Mouse (Mus musculus) lung, postnatal 0 days (tissue): ENCODE measurements at regions not wholly inside any gene's neighbourhood (a gene's known extent, or its start where the extent isn't known, plus 50 kb on each side); places are given as distances from the start of the nearest gene placed in this dataset.
A peak's percentile ranks its signal among the peaks of the same experiment; 100 is the strongest.

ENCODE experiments used
- ATAC-seq: fragments of 200-750 bp; cut with Nextera tagmentation; 2 replicates; pipeline ENCODE4 v1.8.0; 2017; ENCODE audit warnings: moderate library complexity
- DNase-seq: peaks from one replicate; pipeline ENCODE4 v3.0.0-alpha.2; 2016; ENCODE audit warnings: low spot score
- H3K27ac ChIP-seq: fragments of 300-500 bp; sonication (generic); 2 replicates; pipeline ENCODE4 v1.5.1; 2014; ENCODE audit warnings: antibody characterized with exemption, mild to moderate bottlenecking, low read length, mixed read lengths
- H3K27me3 ChIP-seq: fragments of 300-500 bp; sonication (generic); replicated peaks from 2 replicates; pipeline ENCODE4 v1.6.1; 2014; ENCODE audit warnings: low read length, mixed read lengths; ENCODE audit not compliant: insufficient read depth
- H3K36me3 ChIP-seq: fragments of 300-500 bp; sonication (generic); 2 replicates; pipeline ENCODE4 v1.6.1; 2014; ENCODE audit warnings: low read length, mixed read lengths; ENCODE audit not compliant: insufficient read depth
- H3K4me1 ChIP-seq: fragments of 300-500 bp; sonication (generic); 2 replicates; pipeline ENCODE4 v1.6.1; 2014; ENCODE audit warnings: antibody characterized with exemption, low read depth, low read length, mixed read lengths; ENCODE audit not compliant: insufficient read depth
- H3K4me2 ChIP-seq: fragments of 300-500 bp; sonication (generic); replicated peaks from 2 replicates; pipeline ENCODE4 v1.6.1; 2014; ENCODE audit warnings: low read depth, mild to moderate bottlenecking, low read length, moderate library complexity, mixed read lengths
- H3K4me3 ChIP-seq: fragments of 300-500 bp; sonication (generic); 2 replicates; pipeline ENCODE4 v1.5.1; 2014; ENCODE audit warnings: low read depth, low read length
- H3K9ac ChIP-seq: fragments of 300-500 bp; sonication (generic); replicated peaks from 2 replicates; pipeline ENCODE4 v1.6.1; 2014; ENCODE audit warnings: low read depth, mild to moderate bottlenecking
- H3K9me3 ChIP-seq: fragments of 300-500 bp; sonication (generic); 2 replicates; pipeline ENCODE4 v1.6.1; 2016; ENCODE audit warnings: low read length, mixed read lengths
- CTCF ChIP-seq: IDR thresholded peaks from 2 replicates; pipeline ENCODE4 v1.5.1; 2016; ENCODE audit warnings: antibody characterized with exemption, mild to moderate bottlenecking
- EP300 ChIP-seq: IDR thresholded peaks from 2 replicates; pipeline ENCODE4 v1.6.1; 2016; ENCODE audit warnings: antibody characterized with exemption, mild to moderate bottlenecking, control low read depth
- WGBS: fragments of 180-500 bp; shearing (Covaris S2); extraction: QIAGEN DNeasy Blood & Tissue Kit; methylation state at CpG from one replicate; pipeline ENCODE4 v1.1.7; 2014; 5-methylcytosine and 5-hydroxymethylcytosine counted together

DNA sequence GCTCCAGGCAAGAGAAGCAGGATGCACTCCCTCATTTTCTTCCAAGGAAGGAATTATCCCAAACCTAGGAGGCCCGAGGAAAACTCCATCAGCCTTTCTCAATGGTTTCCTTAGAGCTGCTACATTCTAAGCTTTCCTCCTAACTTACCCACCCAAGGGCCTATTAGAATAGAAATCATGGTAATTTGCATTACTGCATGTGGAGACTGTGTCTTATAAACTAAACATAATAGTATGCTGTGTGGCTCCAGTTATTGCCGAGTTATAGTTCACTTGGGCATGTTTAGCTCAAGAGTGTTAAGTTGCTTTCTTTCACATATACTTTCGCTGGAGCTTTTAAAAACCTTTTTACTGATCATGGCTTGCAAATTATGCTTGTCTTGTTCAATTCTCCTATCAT lies 191.5 kb downstream of the Inhba start:
- no peak overlapping the region for H3K4me3 ChIP-seq
- H3K4me2 ChIP-seq: no peak overlapping the region
- H3K9me3 ChIP-seq: no peaks in the 10 kb centered on the region
- no peak overlapping the region for H3K9ac ChIP-seq
- H3K27ac ChIP-seq: no peak overlapping the region
- WGBS: 77% methylated on average over 3 of the region's 3 CpGs
- DNase-seq: no peak
- no peak for ATAC-seq
- H3K4me1 ChIP-seq: no peaks in the 10 kb centered on the region
- TF ChIP-seq EP300 (no peak), CTCF (no peak)
- H3K36me3 ChIP-seq: no peaks in the 10 kb centered on the region
- H3K27me3 ChIP-seq: no peaks in the 10 kb centered on the region

DNA sequence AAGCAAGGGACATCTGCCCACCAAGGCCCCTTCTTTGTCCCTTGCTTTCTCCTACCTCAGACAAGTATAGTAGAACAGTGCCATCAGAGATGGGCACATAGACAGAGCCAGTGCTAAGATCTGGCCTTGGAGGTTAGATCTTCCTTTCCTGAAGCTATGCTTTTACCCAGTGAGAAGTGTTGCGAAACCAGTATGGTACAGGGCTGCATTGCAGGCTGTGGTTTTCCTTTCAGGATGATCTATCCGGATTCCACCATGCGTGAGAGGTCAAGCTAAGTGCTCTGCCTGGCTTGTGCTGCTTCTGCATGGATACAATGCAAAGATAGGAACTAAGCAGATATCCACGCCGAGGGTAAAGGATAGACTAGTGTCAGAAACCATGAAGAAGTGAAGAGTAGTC lies 192.4 kb downstream of the Inhba start:
- Histone ChIP-seq H3K9me3 (no peaks in the 10 kb centered on the region), H3K36me3 (no peaks in the 10 kb centered on the region), H3K27ac (no peak overlapping the region), H3K4me1 (no peaks in the 10 kb centered on the region), H3K4me3 (no peak overlapping the region), H3K27me3 (no peaks in the 10 kb centered on the region), H3K4me2 (no peak overlapping the region), H3K9ac (no peak overlapping the region)
- TF ChIP-seq EP300 (no peak), CTCF (no peak)
- 83% methylated on average over 5 of the region's 5 CpGs for WGBS
- ATAC-seq (no peak), DNase-seq (no peak)

DNA sequence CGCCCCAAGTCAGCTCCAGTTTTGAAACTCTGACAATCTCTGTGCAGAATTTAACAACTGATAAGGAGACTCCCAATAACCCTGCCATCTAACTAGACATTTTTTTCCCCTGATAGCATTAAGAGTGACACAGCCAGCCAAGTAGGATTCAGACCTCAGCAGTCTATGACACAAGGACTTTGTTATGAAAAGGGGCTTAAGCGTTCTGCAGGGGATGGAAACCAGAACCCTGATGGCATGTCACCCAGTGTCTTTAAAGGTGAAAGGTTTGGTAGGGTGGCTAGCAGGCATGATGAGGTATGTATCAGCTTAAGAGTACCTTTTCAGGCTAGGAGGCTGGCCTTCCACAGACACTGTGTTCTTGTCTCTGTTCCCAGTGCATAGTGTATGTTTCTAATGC lies 199.8 kb downstream of the Inhba start:
- H3K27ac ChIP-seq: no peak overlapping the region
- ATAC-seq: no peak
- H3K4me2 ChIP-seq: no peak overlapping the region
- no peaks in the 10 kb centered on the region for H3K9me3 ChIP-seq
- no peak overlapping the region for H3K9ac ChIP-seq
- H3K27me3 ChIP-seq: no peaks in the 10 kb centered on the region
- no peak for DNase-seq
- WGBS: 64% methylated on average over 2 of the region's 2 CpGs
- no peak overlapping the region for H3K4me3 ChIP-seq
- TF ChIP-seq CTCF (no peak), EP300 (no peak)
- no peaks in the 10 kb centered on the region for H3K36me3 ChIP-seq
- no peaks in the 10 kb centered on the region for H3K4me1 ChIP-seq

DNA sequence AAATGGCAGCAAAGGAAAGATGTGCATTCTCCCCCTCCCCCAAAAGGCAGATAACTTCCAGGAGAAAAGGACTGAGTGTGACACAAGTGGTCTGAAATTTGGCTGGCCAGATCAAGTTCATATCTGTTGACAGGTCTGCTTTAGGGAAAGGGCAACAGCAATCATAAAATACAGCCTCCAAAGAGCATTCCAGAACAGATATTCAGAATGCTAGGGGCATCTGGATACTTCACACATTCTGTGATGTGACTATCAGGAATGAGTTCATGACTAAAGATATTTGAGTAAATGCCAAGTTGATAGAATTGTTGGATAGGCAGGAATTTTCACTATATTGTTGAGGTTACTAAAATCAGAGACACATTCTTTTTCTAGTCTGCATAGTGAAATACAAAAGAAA lies 208.2 kb downstream of the Inhba start:
- TF ChIP-seq EP300 (no peak), CTCF (no peak)
- H3K4me2 ChIP-seq: no peak overlapping the region
- no peak for ATAC-seq
- H3K36me3 ChIP-seq: no peaks in the 10 kb centered on the region
- H3K27ac ChIP-seq: no peak overlapping the region
- DNase-seq: no peak
- no peaks in the 10 kb centered on the region for H3K4me1 ChIP-seq
- H3K4me3 ChIP-seq: no peak overlapping the region
- no peaks in the 10 kb centered on the region for H3K27me3 ChIP-seq
- no peak overlapping the region for H3K9ac ChIP-seq
- no peaks in the 10 kb centered on the region for H3K9me3 ChIP-seq

DNA sequence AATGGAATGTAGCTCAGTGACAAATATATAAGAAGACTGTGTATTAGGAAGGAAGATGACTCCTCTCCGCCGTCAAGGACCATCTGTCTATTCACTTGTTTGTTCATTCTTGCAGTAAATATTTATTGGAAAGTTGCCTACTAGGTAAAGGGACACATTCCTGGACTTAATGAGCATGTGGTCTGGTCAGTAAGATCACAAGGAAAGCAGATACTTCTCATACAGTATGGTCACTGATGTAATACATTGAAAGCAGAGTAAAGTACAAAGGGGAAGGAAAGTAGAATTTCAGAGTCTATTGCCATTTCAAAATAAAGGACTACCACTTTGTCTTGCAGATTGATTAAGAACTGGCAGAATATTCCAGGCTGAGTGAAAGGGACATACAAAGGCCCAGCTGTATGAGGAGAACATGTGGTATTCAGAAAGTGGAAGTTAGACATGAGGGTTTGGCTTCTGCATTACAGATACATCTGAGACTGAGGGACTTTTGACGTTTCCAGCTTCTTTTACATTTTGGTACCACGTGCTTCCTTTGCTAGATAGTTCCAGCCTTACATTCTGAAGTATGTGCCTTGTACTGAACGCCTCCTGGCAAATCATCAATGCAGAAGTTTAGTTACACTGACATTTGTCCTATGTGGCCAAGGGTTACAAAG lies 211.4 kb downstream of the Inhba start:
- Histone ChIP-seq H3K4me3 (no peak overlapping the region), H3K36me3 (no peaks in the 10 kb centered on the region), H3K27ac (no peak overlapping the region), H3K9me3 (no peaks in the 10 kb centered on the region), H3K4me2 (no peak overlapping the region), H3K9ac (no peak overlapping the region), H3K27me3 (no peaks in the 10 kb centered on the region), H3K4me1 (no peaks in the 10 kb centered on the region)
- TF ChIP-seq EP300 (0 out of 2 replicates have a peak, but pooled peaks have one; percentile 35), CTCF (no peak)
- ATAC-seq: 0 out of 2 replicates have a peak, but pooled peaks have one; percentile 28
- peak; percentile 11 for DNase-seq
- WGBS: 54% methylated on average over 5 of the region's 5 CpGs

DNA sequence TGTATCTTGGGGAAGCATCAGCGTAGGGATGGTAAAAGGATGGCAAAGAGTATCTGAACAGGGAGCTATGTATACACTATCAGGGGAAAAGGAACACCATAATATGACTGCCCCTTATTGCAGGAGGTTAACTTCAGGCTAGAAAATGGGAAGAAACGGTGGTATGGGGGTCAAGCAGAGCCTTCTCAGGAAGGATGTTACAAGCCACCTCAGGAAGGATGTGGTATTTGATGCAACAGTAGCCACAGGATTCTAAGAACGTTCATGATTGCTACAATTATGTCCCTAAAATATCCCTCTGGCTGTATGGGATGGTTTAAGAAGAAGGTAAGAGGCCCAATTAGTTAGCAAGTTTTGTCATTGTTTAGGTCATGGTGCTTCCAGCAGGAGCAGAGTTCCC lies 249.5 kb downstream of the Inhba start:
- Histone ChIP-seq H3K4me2 (no peak overlapping the region), H3K27ac (no peak overlapping the region), H3K27me3 (no peaks in the 10 kb centered on the region), H3K36me3 (no peaks in the 10 kb centered on the region), H3K9ac (no peak overlapping the region), H3K4me1 (no peaks in the 10 kb centered on the region), H3K4me3 (no peak overlapping the region), H3K9me3 (no peaks in the 10 kb centered on the region)
- no peak for DNase-seq
- WGBS: 59% methylated on average over 3 of the region's 3 CpGs
- no peak for ATAC-seq
- TF ChIP-seq CTCF (no peak), EP300 (no peak)

DNA sequence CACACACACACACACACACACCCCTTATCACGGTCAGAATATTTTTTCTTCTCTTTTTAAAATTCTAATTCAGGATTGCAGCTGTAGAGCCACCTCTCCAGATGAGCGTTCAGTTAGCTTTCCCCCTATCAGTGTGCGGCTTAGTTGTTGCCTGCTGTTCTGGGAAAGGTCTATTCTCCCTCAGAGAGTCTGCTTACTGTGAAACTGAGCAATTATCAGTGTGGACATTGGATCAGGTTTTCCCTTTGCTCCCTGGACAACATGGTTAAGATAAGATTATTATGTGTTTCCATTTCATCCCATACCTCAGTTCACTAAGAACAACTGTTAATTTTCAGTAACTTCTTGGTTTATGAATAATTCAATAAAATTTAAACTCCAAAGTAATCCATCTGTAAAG lies 268.3 kb downstream of the Inhba start:
- Histone ChIP-seq H3K4me1 (no peaks in the 10 kb centered on the region), H3K4me3 (no peak overlapping the region), H3K9me3 (no peaks in the 10 kb centered on the region), H3K27me3 (no peaks in the 10 kb centered on the region), H3K27ac (no peak overlapping the region), H3K9ac (no peak overlapping the region), H3K4me2 (no peak overlapping the region), H3K36me3 (no peaks in the 10 kb centered on the region)
- TF ChIP-seq CTCF: no peak
- no peak for TF ChIP-seq EP300
- 70% methylated on average over 3 of the region's 3 CpGs for WGBS
- DNase-seq (no peak), ATAC-seq (no peak)
